Comparison of ENCODE assay signal across 26 mouse cellular contexts in genomic region chr1:181005331-181005730, GRCm38 (mm10). TPM values are rescaled to one million over a fixed set of nuclear protein-coding genes. Genes with fewer than 3 reads are reported as not detected.
A peak's percentile ranks its signal among the peaks of the same experiment; 100 is the strongest.
DNase-seq lines count a peak whose midpoint lies in the region; ATAC-seq lines count a peak whose summit lies in the region.
"Had no signal": no experiment of that assay in that cellular context is flagged by ENCODE, and none has a peak within 500 bp of the region (broad histone marks: within the 10 kb centered on the region; RNA-seq: fewer than 3 reads in every experiment).

No protein-coding gene starts in this region.

- no peaks in the 10 kb centered on the region for H3K9me3 ChIP-seq in intestine, embryonic 16.5 days (ENCODE audit: control insufficient read depth, low read length)
- no peaks in the 10 kb centered on the region for H3K9me3 ChIP-seq in intestine, embryonic 15.5 days
- H3K9me3 ChIP-seq in liver, embryonic 11.5 days (ENCODE audit: control insufficient read depth, low read length), result no peaks in the 10 kb centered on the region
- no peaks in the 10 kb centered on the region for H3K9me3 ChIP-seq in liver, embryonic 15.5 days (replicated peaks)
- H3K9me3 ChIP-seq: G1E; heart, embryonic 13.5 days; hindbrain, embryonic 12.5 days; limb, embryonic 12.5 days had no signal

- H3K9ac ChIP-seq in intestine, embryonic 16.5 days (ENCODE audit: low read depth, low read length), result no peak overlapping the region
- no peak overlapping the region for H3K9ac ChIP-seq in intestine, embryonic 15.5 days
- no peak overlapping the region for H3K9ac ChIP-seq in liver, embryonic 11.5 days (ENCODE audit: low read depth, low read length)
- H3K9ac ChIP-seq in liver, embryonic 15.5 days, result no peak overlapping the region
- H3K9ac ChIP-seq: heart, embryonic 13.5 days; hindbrain, embryonic 12.5 days; limb, embryonic 12.5 days; lung, embryonic 14.5 days had no signal

- no peak for DNase-seq in liver, embryonic 11.5 days (ENCODE audit: low spot score)
- DNase-seq in yolk sac, embryonic 10.5 days (ENCODE audit: low spot score), result peak; percentile 27
- no peak for DNase-seq in kidney, postnatal 4 days
- DNase-seq in lung, postnatal 36 days, result no peak
- DNase-seq: adrenal gland, adult 8-10 months; B cell, adult 2 months; cerebellum, adult 2 months; gastrocnemius, postnatal 10 days; kidney, adult 9 months; kidney, postnatal 14 days; layer of hippocampus, postnatal 36 days; lung, embryonic 14.5 days; lung, postnatal 4 days had no signal

- no peaks in the 10 kb centered on the region for H3K27me3 ChIP-seq in intestine, embryonic 16.5 days (replicated peaks; ENCODE audit: control insufficient read depth, insufficient read depth, low read length)
- no peaks in the 10 kb centered on the region for H3K27me3 ChIP-seq in intestine, embryonic 15.5 days (replicated peaks)
- no peaks in the 10 kb centered on the region for H3K27me3 ChIP-seq in liver, embryonic 11.5 days (replicated peaks; ENCODE audit: control insufficient read depth, insufficient read depth, low read length)
- no peaks in the 10 kb centered on the region for H3K27me3 ChIP-seq in liver, embryonic 15.5 days
- H3K27me3 ChIP-seq: CH12.LX; heart, embryonic 13.5 days; limb, embryonic 12.5 days; Patski had no signal

- peak; percentile 63 for ATAC-seq in intestine, embryonic 16.5 days
- no peak for ATAC-seq in intestine, embryonic 15.5 days
- peak; percentile 43; the same call in 1 of the 2 replicates for ATAC-seq in liver, embryonic 11.5 days (replicated peaks; ENCODE audit: low FRiP score)
- peak; percentile 56; the same call in 1 of the 2 replicates for ATAC-seq in liver, embryonic 15.5 days (ENCODE audit: insufficient read depth)
- ATAC-seq: forebrain, embryonic 14.5 days; Patski had no signal

- WGBS in intestine, embryonic 16.5 days, result 57% methylated on average over 8 of the region's 8 CpGs
- WGBS in intestine, embryonic 15.5 days, result 51% methylated on average over 8 of the region's 8 CpGs
- WGBS in liver, embryonic 11.5 days, result 70% methylated on average over 8 of the region's 8 CpGs
- 47% methylated on average over 8 of the region's 8 CpGs for WGBS in liver, embryonic 15.5 days (ENCODE audit: insufficient replicate concordance)

- no peaks in the 10 kb centered on the region for H3K36me3 ChIP-seq in intestine, embryonic 16.5 days (ENCODE audit: control insufficient read depth, insufficient read depth, low read length)
- no peaks in the 10 kb centered on the region for H3K36me3 ChIP-seq in intestine, embryonic 15.5 days
- H3K36me3 ChIP-seq in liver, embryonic 11.5 days (ENCODE audit: control insufficient read depth, insufficient read depth, low read length), result no peaks in the 10 kb centered on the region
- no peaks in the 10 kb centered on the region for H3K36me3 ChIP-seq in liver, embryonic 15.5 days (replicated peaks)
- H3K36me3 ChIP-seq: G1E; heart, embryonic 13.5 days; hindbrain, embryonic 12.5 days; limb, embryonic 12.5 days had no signal

- no peak overlapping the region for H3K27ac ChIP-seq in intestine, embryonic 16.5 days (ENCODE audit: low read length)
- H3K27ac ChIP-seq in intestine, embryonic 15.5 days, result no peak overlapping the region
- H3K27ac ChIP-seq in liver, embryonic 11.5 days (ENCODE audit: low read depth, low read length), result no peak overlapping the region
- no peak overlapping the region for H3K27ac ChIP-seq in liver, embryonic 15.5 days (replicated peaks)
- H3K27ac ChIP-seq: heart, embryonic 13.5 days; hindbrain, embryonic 12.5 days; limb, embryonic 12.5 days had no signal

- no peaks in the 10 kb centered on the region; the same call in 1 of the 2 replicates for H3K4me1 ChIP-seq in intestine, embryonic 16.5 days (ENCODE audit: control insufficient read depth, insufficient read depth, low read length)
- peaks cover 6% of the 10 kb centered on the region for H3K4me1 ChIP-seq in intestine, embryonic 15.5 days (replicated peaks)
- H3K4me1 ChIP-seq in liver, embryonic 11.5 days (replicated peaks; ENCODE audit: control insufficient read depth, insufficient read depth, low read length), result peaks cover 1% of the 10 kb centered on the region; the same call in 1 of the 2 replicates
- peaks cover 14% of the 10 kb centered on the region; the same call in 1 of the 2 replicates for H3K4me1 ChIP-seq in liver, embryonic 15.5 days (replicated peaks)

- H3K4me3 ChIP-seq in intestine, embryonic 16.5 days (ENCODE audit: low read length), result no peak overlapping the region
- no peak overlapping the region for H3K4me3 ChIP-seq in intestine, embryonic 15.5 days (replicated peaks)
- H3K4me3 ChIP-seq in liver, embryonic 11.5 days (ENCODE audit: low read depth, low read length), result no peak overlapping the region
- H3K4me3 ChIP-seq in liver, embryonic 15.5 days (replicated peaks), result no peak overlapping the region
- H3K4me3 ChIP-seq: heart, embryonic 13.5 days; hindbrain, embryonic 12.5 days; limb, embryonic 12.5 days had no signal

- H3K4me2 ChIP-seq in intestine, embryonic 16.5 days (ENCODE audit: low read depth, low read length), result no peak overlapping the region
- H3K4me2 ChIP-seq in intestine, embryonic 15.5 days (replicated peaks), result no peak overlapping the region
- H3K4me2 ChIP-seq in liver, embryonic 11.5 days, result no peak overlapping the region
- H3K4me2 ChIP-seq in liver, embryonic 15.5 days, result no peak overlapping the region
- H3K4me2 ChIP-seq: heart, embryonic 13.5 days; hindbrain, embryonic 12.5 days; limb, embryonic 12.5 days; lung, embryonic 14.5 days had no signal

RNA-seq across cellular contexts. Expression of gene Ephx1, which starts 15.4 kb away (rescaled TPM):
- polyA plus RNA-seq in intestine, embryonic 16.5 days (2015; fragmentation: Nextera tagmentation; extraction: Ambion mirVana), result 3.3 and 4.4 TPM in 2 replicates
- 3.6 and 4.0 TPM in 2 replicates for polyA plus RNA-seq in intestine, embryonic 15.5 days (2015; fragmentation: Nextera tagmentation; extraction: Ambion mirVana)
- 1.6 and 1.7 TPM in 2 replicates for polyA plus RNA-seq in liver, embryonic 11.5 days (2014; fragmentation: Nextera tagmentation; extraction: Ambion mirVana)
- polyA plus RNA-seq in liver, embryonic 15.5 days (2015; fragmentation: Nextera tagmentation; extraction: Ambion mirVana), result 7.5 and 8.2 TPM in 2 replicates
- polyA plus RNA-seq: G1E had no signal

RNA-seq across cellular contexts. Expression of gene 9130409I23Rik, which starts 45.7 kb away (rescaled TPM):
- not detected in 2 replicates for polyA plus RNA-seq in intestine, embryonic 16.5 days (2015; fragmentation: Nextera tagmentation; extraction: Ambion mirVana)
- polyA plus RNA-seq in intestine, embryonic 15.5 days (2015; fragmentation: Nextera tagmentation; extraction: Ambion mirVana), result not detected in 2 replicates
- not detected in 2 replicates for polyA plus RNA-seq in liver, embryonic 11.5 days (2014; fragmentation: Nextera tagmentation; extraction: Ambion mirVana)
- polyA plus RNA-seq in liver, embryonic 15.5 days (2015; fragmentation: Nextera tagmentation; extraction: Ambion mirVana), result 0.10 TPM in 1 of 2 replicates, not detected in the other
- polyA plus RNA-seq: embryonic facial prominence, embryonic 14.5 days; forebrain, embryonic 14.5 days; G1E; heart, embryonic 13.5 days; limb, embryonic 12.5 days; midbrain, postnatal 0 days; neural tube, embryonic 14.5 days had no signal
